Mouse (Mus musculus): Measurements from ENCODE around the gene Armcx3. TPM values are rescaled to one million over a fixed set of nuclear protein-coding genes. Genes with fewer than 3 reads are reported as not detected.

The Armcx3 gene
- polyA plus RNA-seq, 1 experiment from 2014 or later = 120 TPM

DNA sequence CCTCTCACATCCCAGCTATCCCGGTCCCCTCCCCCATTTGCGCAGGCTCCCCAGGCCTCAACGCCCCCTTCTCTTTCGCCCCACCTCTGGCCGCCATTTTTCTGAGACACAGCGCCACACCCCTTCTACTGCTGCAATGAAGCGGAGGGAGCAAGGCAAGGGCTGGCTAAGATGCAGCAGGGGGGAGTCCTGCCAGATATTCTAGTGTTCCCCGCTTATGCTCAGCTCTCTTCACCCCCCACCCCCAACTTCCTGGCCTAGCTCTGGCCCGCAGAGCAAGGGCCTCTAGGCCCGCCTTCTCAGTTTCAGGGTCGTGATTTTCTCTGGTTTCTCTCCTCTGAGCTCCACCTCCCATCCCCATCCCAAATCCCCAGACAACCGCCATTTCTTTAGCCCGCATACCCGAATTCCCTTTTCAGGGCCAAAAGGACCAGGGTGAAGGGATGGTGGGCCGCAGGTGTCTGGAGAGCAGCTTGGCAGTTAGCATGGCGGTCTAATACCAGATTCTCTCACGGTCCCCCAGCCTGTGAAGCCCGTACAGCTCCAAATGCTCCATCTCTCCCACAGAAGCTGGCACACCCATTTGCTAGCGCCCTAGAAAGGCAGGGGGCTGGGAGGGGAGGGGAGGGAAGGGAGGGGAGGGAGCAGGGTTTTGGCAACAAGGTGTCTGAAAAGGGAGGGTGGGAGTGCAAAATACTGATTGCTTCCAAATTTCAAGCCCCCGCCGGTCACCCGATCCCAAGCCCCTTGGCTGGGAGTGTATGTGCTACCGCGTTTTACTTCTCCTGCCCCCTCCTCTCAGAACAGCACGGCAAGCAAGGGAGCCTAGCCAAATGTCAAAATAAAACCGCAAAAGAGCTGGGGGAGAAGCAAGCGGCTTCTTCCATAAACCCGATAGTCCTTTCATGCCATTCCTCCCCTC lies 51.7 kb downstream of the Armcx3 start:
- H3K4me1 ChIP-seq (ENCODE audit: control insufficient read depth, insufficient read depth, low read length) = no peaks in the 10 kb centered on the region
- peaks cover 21% of the 10 kb centered on the region for H3K36me3 ChIP-seq (ENCODE audit: control insufficient read depth, insufficient read depth, low read length)
- H3K4me3 ChIP-seq (ENCODE audit: low read depth, low read length) = peak overlapping the region; percentile 57
- peak overlapping the region; percentile 83 for H3K27ac ChIP-seq (replicated peaks; ENCODE audit: low read depth, low read length)
- WGBS = 23% methylated on average over 26 of the region's 28 CpGs
- H3K4me2 ChIP-seq (ENCODE audit: low read depth, low read length) = peak overlapping the region; percentile 58
- peaks cover 20% of the 10 kb centered on the region; the same call in 1 of the 2 replicates for H3K27me3 ChIP-seq (replicated peaks; ENCODE audit: control insufficient read depth, insufficient read depth, low read length)
- peak; percentile 75 for DNase-seq (ENCODE audit: low spot score)
- H3K9me3 ChIP-seq (ENCODE audit: control insufficient read depth, low read length) = no peaks in the 10 kb centered on the region
- H3K9ac ChIP-seq (ENCODE audit: low read depth, low read length) = peak overlapping the region; percentile 71
- ATAC-seq (ENCODE audit: low read depth) = peak; percentile 83

DNA sequence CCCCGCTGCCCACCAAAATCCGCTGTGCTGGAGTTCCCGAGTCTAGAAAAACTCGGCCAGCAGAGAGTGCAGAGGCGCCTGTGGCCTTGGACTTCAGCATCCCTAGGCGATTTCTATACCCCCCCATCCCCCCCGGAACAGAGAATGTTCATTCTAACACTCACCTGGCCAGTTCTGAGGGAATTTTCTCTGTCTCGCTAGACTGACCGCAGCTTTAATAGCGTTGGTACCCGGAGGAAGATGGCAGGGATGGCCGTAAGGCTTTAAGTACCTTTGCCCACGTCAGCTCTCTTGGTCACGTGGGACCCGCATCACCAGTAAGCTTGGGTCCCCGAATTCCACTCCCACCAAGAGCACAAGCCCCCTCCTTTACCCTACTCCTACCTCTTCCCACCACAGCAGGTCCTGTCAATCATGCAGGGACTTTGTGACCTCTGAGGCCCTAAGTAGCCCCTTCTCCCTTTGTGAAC lies 52.4 kb downstream of the Armcx3 start, which contains the start of gene Armcx2:
Gene Armcx2 (minus strand): TSS at position 467 of the 470 bp plus-strand sequence.
- peak within 1 kb of the TSS; percentile 83 for H3K27ac ChIP-seq (replicated peaks; ENCODE audit: low read depth, low read length)
- peak; percentile 93 for DNase-seq (ENCODE audit: low spot score)
- peak; percentile 89 for ATAC-seq (ENCODE audit: low read depth)
- peaks cover 21% of the 10 kb centered on the region for H3K36me3 ChIP-seq (ENCODE audit: control insufficient read depth, insufficient read depth, low read length)
- H3K4me3 ChIP-seq (ENCODE audit: low read depth, low read length) = peak within 1 kb of the TSS; percentile 57
- WGBS = 19% methylated on average over 13 of the region's 16 CpGs
- H3K9ac ChIP-seq (ENCODE audit: low read depth, low read length) = peak within 1 kb of the TSS; percentile 71
- H3K4me2 ChIP-seq (ENCODE audit: low read depth, low read length) = peak within 1 kb of the TSS; percentile 58
- peaks cover 20% of the 10 kb centered on the region; the same call in 1 of the 2 replicates for H3K27me3 ChIP-seq (replicated peaks; ENCODE audit: control insufficient read depth, insufficient read depth, low read length)
- H3K9me3 ChIP-seq (ENCODE audit: control insufficient read depth, low read length) = no peaks in the 10 kb centered on the region
- no peaks in the 10 kb centered on the region for H3K4me1 ChIP-seq (ENCODE audit: control insufficient read depth, insufficient read depth, low read length)

Small RNA genes within 50 kb of the gene (microRNA-seq; reads per million reads assigned to microRNA genes)
- not detected for gene Mir7093 (ENCODE audit: borderline number of aligned reads)

Other genes starting within 250 kb of the Armcx3 start
- 69.9 and 70.3 TPM in 2 replicates for gene Timm8a1, start 214.7 kb upstream of the Armcx3 start, polyA plus RNA-seq (2014; fragmentation: Nextera tagmentation; extraction: Ambion mirVana)
- 1.4 and 2.1 TPM in 2 replicates for gene Btk, start 173.0 kb upstream of the Armcx3 start, polyA plus RNA-seq (2014; fragmentation: Nextera tagmentation; extraction: Ambion mirVana)
- 496 and 585 TPM in 2 replicates for gene Rpl36a, start 170.9 kb upstream of the Armcx3 start, polyA plus RNA-seq (2014; fragmentation: Nextera tagmentation; extraction: Ambion mirVana)
- 3.9 and 4.9 TPM in 2 replicates for gene Gla, start 155.5 kb upstream of the Armcx3 start, polyA plus RNA-seq (2014; fragmentation: Nextera tagmentation; extraction: Ambion mirVana)
- gene Hnrnph2, start 155.4 kb upstream of the Armcx3 start, polyA plus RNA-seq (2014; fragmentation: Nextera tagmentation; extraction: Ambion mirVana) = 93.9 and 97.4 TPM in 2 replicates
- 5.9 and 6.6 TPM in 2 replicates for gene Armcx4, start 70.1 kb upstream of the Armcx3 start, polyA plus RNA-seq (2014; fragmentation: Nextera tagmentation; extraction: Ambion mirVana)
- 47.7 and 59.2 TPM in 2 replicates for gene Armcx1, start 38.6 kb upstream of the Armcx3 start, polyA plus RNA-seq (2014; fragmentation: Nextera tagmentation; extraction: Ambion mirVana)
- 24.8 and 29.5 TPM in 2 replicates for gene Armcx6, start 5.2 kb upstream of the Armcx3 start, polyA plus RNA-seq (2014; fragmentation: Nextera tagmentation; extraction: Ambion mirVana)
- 74.1 and 82.6 TPM in 2 replicates for gene Armcx2, start 52.6 kb downstream of the Armcx3 start, polyA plus RNA-seq (2014; fragmentation: Nextera tagmentation; extraction: Ambion mirVana)
- gene Nxf2, start 208.2 kb downstream of the Armcx3 start, polyA plus RNA-seq (2014; fragmentation: Nextera tagmentation; extraction: Ambion mirVana) = 1.1 and 1.2 TPM in 2 replicates